Mouse (Mus musculus) layer of hippocampus, adult 2 months (tissue): Measurements from ENCODE around the gene Ppm1n. TPM values are rescaled to one million over a fixed set of nuclear protein-coding genes. Genes with fewer than 3 reads are reported as not detected.

ENCODE experiments used
- DNase-seq, 2 experiments: peaks; one replicate each; pipeline ENCODE4 v3.0.0; 2022; ENCODE audit warnings: low spot score in 2 of 2
- H3K27ac ChIP-seq: fragments of 200-600 bp; 2 replicates; pipeline ENCODE4 v1.8.1; 2022
- H3K4me3 ChIP-seq: fragments of 200-600 bp; 2 replicates; pipeline ENCODE4 v1.8.1; 2022; ENCODE audit warnings: mild to moderate bottlenecking
- CTCF ChIP-seq: fragments of 200-600 bp; conservative IDR thresholded peaks from 2 replicates; pipeline ENCODE4 v1.8.1; 2022; ENCODE audit warnings: antibody characterized with exemption, mild to moderate bottlenecking, moderate library complexity
- total RNA-seq, 2 experiments: library from RNA; stranded (reverse); gene quantifications; 2 replicates each; pipeline ENCODE4 v1.2.3; 2021

Ppm1n gene
- total RNA-seq, 2 experiments from 2014 or later = not detected

- no peak for TF ChIP-seq CTCF
Observed at GRCm38 (mm10) chr7:19269721-19270441, 10.0 kb downstream of the Ppm1n start.

GRCm38 (mm10) chr7:19268993-19269681 is 10.7 kb downstream of the Ppm1n start:
- H3K4me3 ChIP-seq = peak overlapping the region; percentile 78
- TF ChIP-seq CTCF = no peak
- no peak for DNase-seq
- H3K27ac ChIP-seq = peak overlapping the region; percentile 89

More at GRCm38 (mm10) chr7:19269721-19270441, 10.0 kb downstream of the Ppm1n start:
- no peak for DNase-seq
- peak overlapping the region; percentile 78 for H3K4me3 ChIP-seq
- H3K27ac ChIP-seq = peak overlapping the region; percentile 89

DNA sequence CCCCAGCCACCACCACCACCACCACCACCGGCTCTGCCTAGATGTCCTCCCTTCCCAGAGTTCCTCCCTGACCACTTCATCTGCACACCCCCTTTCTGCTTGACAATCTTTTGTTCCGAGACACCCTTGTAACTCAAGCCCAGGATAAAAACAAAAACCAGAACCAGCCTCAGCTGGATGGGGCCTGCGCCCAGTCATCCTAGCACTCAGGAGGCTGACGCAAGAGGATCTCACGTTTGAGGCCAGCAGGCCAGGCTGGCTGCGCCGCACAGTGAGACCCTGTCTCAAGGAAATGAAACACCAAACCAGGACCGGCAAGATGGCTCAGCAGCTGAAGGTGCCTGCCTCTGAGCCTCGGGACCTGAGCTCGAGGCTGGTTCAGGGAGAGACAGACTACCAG is 12.8 kb downstream of the Ppm1n start:
- Histone ChIP-seq H3K27ac (no peak overlapping the region), H3K4me3 (no peak overlapping the region)
- no peak for TF ChIP-seq CTCF
- no peak for DNase-seq

GRCm38 (mm10) chr7:19265928-19266822 is 13.7 kb downstream of the Ppm1n start:
- Histone ChIP-seq H3K27ac (peak overlapping the region; percentile 48; the same call in 1 of the 2 replicates), H3K4me3 (no peak overlapping the region)
- no peak for TF ChIP-seq CTCF
- DNase-seq = no peak

GRCm38 (mm10) chr7:19265147-19265546 is 14.7 kb downstream of the Ppm1n start:
- Histone ChIP-seq H3K27ac (no peak overlapping the region), H3K4me3 (no peak overlapping the region)
- no peak for TF ChIP-seq CTCF
- no peak for DNase-seq

DNA sequence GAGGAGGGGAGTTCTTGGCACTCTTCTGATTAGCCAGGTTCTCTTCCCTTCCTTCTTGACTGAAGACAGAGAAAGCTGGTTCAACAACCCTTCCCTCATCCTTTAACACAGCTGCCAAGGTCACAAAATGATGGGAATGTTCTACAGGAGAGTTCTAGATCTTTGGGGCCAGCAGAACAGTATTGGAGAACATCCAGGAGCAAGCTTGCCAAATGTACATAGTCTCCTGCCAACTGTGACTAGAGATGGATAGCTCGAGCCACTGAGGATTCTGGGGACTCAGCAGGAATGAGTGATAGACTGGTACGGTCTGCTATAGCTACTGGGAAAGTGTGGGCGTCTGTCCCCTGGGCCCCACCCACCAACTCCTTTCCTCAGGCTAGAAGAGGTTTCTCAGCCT is 21.5 kb downstream of the Ppm1n start:
- DNase-seq = no peak
- Histone ChIP-seq H3K27ac (no peak overlapping the region), H3K4me3 (no peak overlapping the region)
- no peak for TF ChIP-seq CTCF

DNA sequence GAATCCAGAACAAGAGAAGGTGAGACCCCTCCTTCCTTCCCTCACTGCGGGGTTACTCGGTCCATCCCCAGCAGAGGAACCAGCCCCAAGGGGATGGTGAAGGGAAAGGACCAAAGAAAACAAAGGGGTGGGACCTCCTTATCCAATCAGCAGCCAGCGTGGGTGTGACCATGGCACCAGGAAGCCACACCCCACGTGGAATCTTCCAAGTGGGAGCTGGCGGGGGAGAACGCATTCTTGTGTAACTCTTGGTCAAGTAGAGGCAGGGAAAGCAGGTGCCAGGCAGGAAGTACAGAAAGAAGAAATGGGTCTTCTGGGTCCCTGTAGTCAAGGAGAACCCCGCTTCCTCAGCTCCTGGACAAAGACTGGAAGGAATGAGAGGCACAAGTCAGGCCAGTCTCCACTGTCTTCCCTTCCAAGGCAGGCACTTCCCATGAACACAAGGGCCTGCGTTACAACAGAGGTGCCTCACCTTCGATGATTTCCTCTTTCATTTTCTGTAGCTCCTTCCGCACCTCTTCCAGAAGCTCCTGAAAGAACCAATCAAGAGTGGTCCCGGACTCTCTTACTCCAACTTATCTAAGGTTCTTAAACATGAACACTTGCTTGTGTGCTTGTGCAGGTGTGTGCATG is 22.4 kb downstream of the Ppm1n start:
- no peak overlapping the region for H3K4me3 ChIP-seq
- peak; percentile 54 to 58 for DNase-seq
- no peak for TF ChIP-seq CTCF

DNA sequence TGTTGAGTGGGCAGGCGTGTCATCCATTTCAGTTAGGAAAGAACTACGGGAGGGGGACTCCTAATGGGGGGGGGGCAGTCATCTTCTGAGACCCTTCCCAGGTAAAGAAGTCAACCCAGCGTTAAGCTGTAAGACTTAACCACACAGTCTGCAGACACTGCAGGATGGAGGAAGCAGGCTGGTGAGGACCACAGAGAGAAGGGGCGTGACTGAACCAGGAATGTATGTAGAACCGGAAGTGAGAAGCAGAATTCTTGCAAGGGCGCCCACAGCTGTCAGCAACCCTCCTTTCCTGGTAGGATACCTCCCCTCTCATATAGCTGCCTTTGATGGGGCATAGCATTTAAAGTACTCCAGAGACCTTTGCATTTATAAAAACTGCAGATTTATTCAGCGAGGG is 23.3 kb downstream of the Ppm1n start:
- no peak overlapping the region for H3K27ac ChIP-seq
- no peak for DNase-seq
- no peak overlapping the region for H3K4me3 ChIP-seq
- no peak for TF ChIP-seq CTCF

More for the DNA sequence above, 22.4 kb downstream of the Ppm1n start:
- no peak overlapping the region for H3K27ac ChIP-seq

GRCm38 (mm10) chr7:19255395-19255794 is 24.5 kb downstream of the Ppm1n start:
- Histone ChIP-seq H3K4me3 (no peak overlapping the region), H3K27ac (no peak overlapping the region)
- no peak for TF ChIP-seq CTCF
- DNase-seq = no peak

DNA sequence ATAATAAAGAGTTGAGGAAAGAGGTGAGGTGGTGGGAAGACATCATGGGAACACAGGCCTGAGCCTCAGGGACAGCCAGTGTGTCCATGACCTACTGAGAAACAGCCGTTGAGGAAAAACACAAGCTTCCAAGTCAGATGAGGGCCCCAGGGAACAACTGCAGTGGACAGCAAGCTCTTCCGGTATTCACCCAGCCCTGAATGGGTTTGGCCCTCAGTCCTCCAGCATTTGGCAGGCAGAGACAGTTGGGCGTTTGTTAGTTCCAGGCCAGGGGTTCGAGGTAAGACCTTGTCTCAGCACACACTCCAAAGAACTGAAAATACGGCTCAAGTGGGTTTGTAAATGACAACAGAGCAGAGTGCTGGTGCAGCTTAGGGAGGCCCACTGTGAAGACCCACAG is 26.4 kb downstream of the Ppm1n start:
- DNase-seq = no peak
- Histone ChIP-seq H3K27ac (no peak overlapping the region), H3K4me3 (no peak overlapping the region)
- no peak for TF ChIP-seq CTCF

GRCm38 (mm10) chr7:19252078-19252477 is 27.8 kb downstream of the Ppm1n start:
- no peak for DNase-seq
- Histone ChIP-seq H3K4me3 (no peak overlapping the region), H3K27ac (no peak overlapping the region)
- TF ChIP-seq CTCF = no peak

GRCm38 (mm10) chr7:19247511-19247910 is 32.4 kb downstream of the Ppm1n start:
- Histone ChIP-seq H3K4me3 (no peak overlapping the region), H3K27ac (no peak overlapping the region)
- DNase-seq = no peak
- no peak for TF ChIP-seq CTCF

GRCm38 (mm10) chr7:19246855-19247254 is 33.0 kb downstream of the Ppm1n start:
- no peak for DNase-seq
- TF ChIP-seq CTCF = no peak
- Histone ChIP-seq H3K27ac (no peak overlapping the region), H3K4me3 (no peak overlapping the region)
